Mouse (Mus musculus): ENCODE measurements around the gene Gbp4. TPM values are rescaled to one million over a fixed set of nuclear protein-coding genes. Genes with fewer than 3 reads are reported as not detected.

Gene Gbp4
- polyA plus RNA-seq (2017; shearing (Covaris generic)) = 100 to 1,000 TPM; 230 to 242 TPM

DNA sequence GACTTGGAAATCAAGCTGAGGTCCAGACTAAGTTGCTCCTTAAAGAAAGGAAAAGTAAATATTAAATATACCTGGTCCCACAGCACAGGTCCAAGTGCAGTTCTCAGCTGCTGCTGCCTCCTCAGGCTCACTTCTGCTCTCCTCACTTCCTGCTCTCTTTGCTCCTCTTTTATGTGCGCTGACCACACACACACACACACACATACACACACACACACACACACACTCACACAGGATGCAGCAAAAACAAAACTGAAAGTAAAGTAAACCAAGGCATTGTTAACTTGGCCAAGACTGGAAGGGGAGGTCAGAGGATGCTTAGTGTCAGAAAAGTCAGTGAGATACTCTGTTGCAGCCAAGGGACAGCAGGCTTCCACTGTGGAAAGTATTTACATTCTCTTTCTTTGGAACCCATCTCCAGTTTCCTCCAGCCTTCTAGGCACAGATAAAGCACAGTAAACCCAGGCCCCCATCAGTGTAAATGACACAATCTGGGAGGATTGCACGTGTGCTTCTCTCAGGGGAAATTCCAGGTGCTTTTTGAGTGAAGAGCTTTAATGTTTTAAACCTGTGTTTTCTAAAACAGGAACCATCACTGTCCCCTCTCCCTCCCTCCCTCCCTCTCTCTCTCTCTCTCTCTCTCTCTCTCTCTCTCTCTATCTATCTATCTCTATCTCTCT, at the start of gene Gbp4, which contains the start of the genes Gbp9 and Gbp8:
TSS of gene Gbp4 (minus strand) at position 178 of the 680 bp plus-strand sequence.
TSS of gene Gbp9 (minus strand) at position 131 of the 680 bp plus-strand sequence.
TSS of gene Gbp8 (minus strand) at position 132 of the 680 bp plus-strand sequence.

Other genes with a start within 250 kb of the Gbp4 start
- 10 to 100 TPM; 27.6 to 43.4 TPM for gene Abcg3, start 156.9 kb downstream of the Gbp4 start, polyA plus RNA-seq (2017; shearing (Covaris generic))
- gene Gbp9, start within 50 bp of the Gbp4 start, polyA plus RNA-seq (2017; shearing (Covaris generic)) = 100 to 1,000 TPM; 112 to 114 TPM
- gene Gbp8, start within 50 bp of the Gbp4 start, polyA plus RNA-seq (2017; shearing (Covaris generic)) = 100 to 1,000 TPM; 101 to 112 TPM
- gene Gbp10, start 99.9 kb upstream of the Gbp4 start, polyA plus RNA-seq (2017; shearing (Covaris generic)) = 10 to 100 TPM; 44.9 to 76.5 TPM
- 1 to 10 TPM; 3.8 to 4.8 TPM for gene Gm43302, start 154.1 kb upstream of the Gbp4 start, polyA plus RNA-seq (2017; shearing (Covaris generic))
- gene Gbp6, start 154.1 kb upstream of the Gbp4 start, polyA plus RNA-seq (2017; shearing (Covaris generic)) = 100 to 1,000 TPM; 138 to 196 TPM

All from inflammation-experienced regulatory T-cells (primary cell).